Mouse (Mus musculus) MEL (cell line): ENCODE results near the gene Zfyve9. TPM values are rescaled to one million over a fixed set of nuclear protein-coding genes. Genes with fewer than 3 reads are reported as not detected.

Source experiments
- DNase-seq: peaks from one replicate; pipeline ENCODE4 v3.0.0; 2011; ENCODE audit warnings: low read depth, low spot score
- H3K27ac ChIP-seq: 2 replicates; pipeline ENCODE4 v1.5.1; 2012; ENCODE audit warnings: low read depth, mild to moderate bottlenecking, control low read depth, low read length, moderate library complexity; ENCODE audit not compliant: control insufficient read depth
- H3K27me3 ChIP-seq, 2 experiments: fragments of 150-350 bp in 1 of 2; sonication (generic) in 1 of 2; 2 replicates each; pipeline ENCODE4 v1.6.1; 2012; ENCODE audit warnings: low read length in 2 of 2, mild to moderate bottlenecking in 2 of 2, improper control_type of control experiment in 1 of 2, moderate library complexity in 1 of 2; ENCODE audit not compliant: insufficient read depth in 2 of 2, control insufficient read depth in 1 of 2
- H3K36me3 ChIP-seq, 2 experiments: 2 replicates each; pipeline ENCODE4 v1.6.1; 2012 to 2014; ENCODE audit warnings: low read length in 2 of 2, improper control_type of control experiment in 1 of 2, inconsistent platforms in 1 of 2, mild to moderate bottlenecking in 1 of 2; ENCODE audit not compliant: insufficient read depth in 2 of 2, control insufficient read depth in 1 of 2
- H3K4me1 ChIP-seq, 2 experiments: fragments of 150-350 bp in 1 of 2; sonication (generic) in 1 of 2; 2 replicates each; pipeline ENCODE4 v1.6.1; 2012; ENCODE audit warnings: low read length in 2 of 2, improper control_type of control experiment in 1 of 2, mild to moderate bottlenecking in 1 of 2; ENCODE audit not compliant: insufficient read depth in 2 of 2, control insufficient read depth in 1 of 2
- H3K4me3 ChIP-seq, 2 experiments: fragments of 150-350 bp in 1 of 2; sonication (generic) in 1 of 2; 2 replicates each; pipeline ENCODE4 v1.5.1; 2012; ENCODE audit warnings: low read depth in 2 of 2, low read length in 2 of 2, mild to moderate bottlenecking in 2 of 2, moderate library complexity in 2 of 2, control low read depth in 1 of 2, improper control_type of control experiment in 1 of 2; ENCODE audit not compliant: control insufficient read depth in 1 of 2, insufficient read depth in 1 of 2
- H3K79me2 ChIP-seq: 2 replicates; pipeline ENCODE4 v1.6.1; 2012; ENCODE audit warnings: mild to moderate bottlenecking, low read length, moderate library complexity; ENCODE audit not compliant: control insufficient read depth, poor library complexity, insufficient read depth
- H3K9ac ChIP-seq: 2 replicates; pipeline ENCODE4 v1.6.1; 2012; ENCODE audit warnings: low read depth, mild to moderate bottlenecking, control low read depth, low read length, moderate library complexity; ENCODE audit not compliant: control insufficient read depth, poor library complexity, severe bottlenecking
- H3K9me3 ChIP-seq: fragments of 150-350 bp; sonication (generic); replicated peaks from 2 replicates; pipeline ENCODE4 v1.6.1; 2012; ENCODE audit warnings: mild to moderate bottlenecking, low read length, improper control_type of control experiment, moderate library complexity; ENCODE audit not compliant: insufficient read depth
- BHLHE40 ChIP-seq: IDR thresholded peaks from 2 replicates; pipeline ENCODE4 v1.6.1; 2012; ENCODE audit warnings: low read depth, mild to moderate bottlenecking, inconsistent platforms, low read length, improper control_type of control experiment, borderline replicate concordance
- CHD2 ChIP-seq: IDR thresholded peaks from 2 replicates; pipeline ENCODE4 v1.6.1; 2011; ENCODE audit warnings: low read length, improper control_type of control experiment
- CTCF ChIP-seq, 3 experiments: IDR thresholded peaks in 2 of 3; conservative IDR thresholded peaks in 1 of 3; 2 replicates each; pipeline ENCODE4 v1.5.1; 2011 to 2012; ENCODE audit warnings: low read length in 3 of 3, low read depth in 2 of 3, mild to moderate bottlenecking in 2 of 3, improper control_type of control experiment in 1 of 3, inconsistent platforms in 1 of 3, mixed read lengths in 1 of 3, moderate library complexity in 1 of 3; ENCODE audit not compliant: control insufficient read depth in 1 of 3, insufficient read depth in 1 of 3, poor library complexity in 1 of 3, severe bottlenecking in 1 of 3
- EP300 ChIP-seq, 2 experiments: IDR thresholded peaks; 2 replicates each; pipeline ENCODE4 v1.6.1; 2011; ENCODE audit warnings: improper control_type of control experiment in 2 of 2, low read length in 2 of 2, low read depth in 1 of 2, mild to moderate bottlenecking in 1 of 2
- ETS1 ChIP-seq: IDR thresholded peaks from 2 replicates; pipeline ENCODE4 v1.6.1; 2012; ENCODE audit warnings: low read depth, mild to moderate bottlenecking, inconsistent platforms, low read length, improper control_type of control experiment, moderate library complexity
- GABPA ChIP-seq: IDR thresholded peaks from 2 replicates; pipeline ENCODE4 v1.6.1; 2012; ENCODE audit warnings: low read depth, mild to moderate bottlenecking, inconsistent platforms, low read length, improper control_type of control experiment, moderate library complexity
- GATA1 ChIP-seq: IDR thresholded peaks from 2 replicates; pipeline ENCODE4 v1.6.1; 2011; ENCODE audit warnings: low read depth, low read length, improper control_type of control experiment
- HCFC1 ChIP-seq: IDR thresholded peaks from 2 replicates; pipeline ENCODE4 v1.6.1; 2012; ENCODE audit warnings: low read depth, mild to moderate bottlenecking, inconsistent platforms, low read length, improper control_type of control experiment, moderate library complexity
- JUND ChIP-seq: IDR thresholded peaks from 2 replicates; pipeline ENCODE4 v1.6.1; 2011; ENCODE audit warnings: low read depth, mild to moderate bottlenecking, improper control_type of control experiment, low read length
- MAFK ChIP-seq: IDR thresholded peaks from 2 replicates; pipeline ENCODE4 v1.6.1; 2011; ENCODE audit warnings: low read depth, mild to moderate bottlenecking, low read length, improper control_type of control experiment, borderline replicate concordance
- MAX ChIP-seq: IDR thresholded peaks from 2 replicates; pipeline ENCODE4 v1.6.1; 2011; ENCODE audit warnings: low read length, improper control_type of control experiment
- MAZ ChIP-seq: IDR thresholded peaks from 2 replicates; pipeline ENCODE4 v1.6.1; 2012; ENCODE audit warnings: low read depth, mild to moderate bottlenecking, inconsistent platforms, low read length, improper control_type of control experiment
- MEF2A ChIP-seq: IDR thresholded peaks from 2 replicates; pipeline ENCODE4 v1.6.1; 2014; ENCODE audit warnings: low read depth, mild to moderate bottlenecking, inconsistent platforms, low read length, improper control_type of control experiment; ENCODE audit not compliant: poor library complexity, insufficient replicate concordance, severe bottlenecking; ENCODE audit errors: extremely low read depth
- MXI1 ChIP-seq: IDR thresholded peaks from 2 replicates; pipeline ENCODE4 v1.6.1; 2011; ENCODE audit warnings: mild to moderate bottlenecking, low read depth, low read length, improper control_type of control experiment
- MYB ChIP-seq: IDR thresholded peaks from 2 replicates; pipeline ENCODE4 v1.6.1; 2011; ENCODE audit warnings: mild to moderate bottlenecking, low read depth, low read length, improper control_type of control experiment
- NELFE ChIP-seq: IDR thresholded peaks from 2 replicates; pipeline ENCODE4 v1.6.1; 2011; ENCODE audit warnings: low read depth, low read length, improper control_type of control experiment
- NRF1 ChIP-seq: IDR thresholded peaks from 2 replicates; pipeline ENCODE4 v1.6.1; 2014; ENCODE audit warnings: low read depth, mild to moderate bottlenecking, inconsistent platforms, low read length, improper control_type of control experiment, moderate library complexity; ENCODE audit not compliant: poor library complexity, insufficient read depth, severe bottlenecking
- POLR2AphosphoS2 ChIP-seq: IDR thresholded peaks from 2 replicates; pipeline ENCODE4 v1.6.1; 2011; ENCODE audit warnings: low read length, improper control_type of control experiment
- RAD21 ChIP-seq: IDR thresholded peaks from 2 replicates; pipeline ENCODE4 v1.6.1; 2011; ENCODE audit warnings: mild to moderate bottlenecking, low read depth, low read length, improper control_type of control experiment
- RCOR1 ChIP-seq: IDR thresholded peaks from 2 replicates; pipeline ENCODE4 v1.6.1; 2012; ENCODE audit warnings: low read depth, mild to moderate bottlenecking, inconsistent platforms, low read length, improper control_type of control experiment
- TCF12 ChIP-seq: IDR thresholded peaks from 2 replicates; pipeline ENCODE4 v1.6.1; 2014; ENCODE audit warnings: low read depth, mild to moderate bottlenecking, inconsistent platforms, low read length, improper control_type of control experiment, moderate library complexity
- UBTF ChIP-seq: IDR thresholded peaks from 2 replicates; pipeline ENCODE4 v1.6.1; 2012; ENCODE audit warnings: low read depth, mild to moderate bottlenecking, inconsistent platforms, low read length, improper control_type of control experiment, moderate library complexity, borderline replicate concordance; ENCODE audit not compliant: insufficient read depth
- USF2 ChIP-seq, 2 experiments: IDR thresholded peaks; 2 replicates each; pipeline ENCODE4 v1.6.1; 2011 to 2012; ENCODE audit warnings: improper control_type of control experiment in 2 of 2, low read length in 2 of 2, borderline replicate concordance in 1 of 2, inconsistent platforms in 1 of 2, low read depth in 1 of 2, mild to moderate bottlenecking in 1 of 2; ENCODE audit not compliant: insufficient read depth in 1 of 2
- ZC3H11A ChIP-seq: IDR thresholded peaks from 2 replicates; pipeline ENCODE4 v1.6.1; 2012; ENCODE audit warnings: low read depth, mild to moderate bottlenecking, inconsistent platforms, low read length, improper control_type of control experiment
- ZMIZ1 ChIP-seq: IDR thresholded peaks from 2 replicates; pipeline ENCODE4 v1.6.1; 2012; ENCODE audit warnings: low read depth, mild to moderate bottlenecking, inconsistent platforms, low read length, improper control_type of control experiment, moderate library complexity
- ZNF384 ChIP-seq: IDR thresholded peaks from 2 replicates; pipeline ENCODE4 v1.6.1; 2012; ENCODE audit warnings: low read depth, mild to moderate bottlenecking, inconsistent platforms, low read length, improper control_type of control experiment
- polyA plus RNA-seq, 2 experiments: library from polyadenylated mRNA; stranded (reverse) in 1 of 2; unstranded in 1 of 2; fragments of >175 nt in 1 of 2; fragments of >200 nt in 1 of 2; gene quantifications; 2 replicates each; pipeline versions ENCODE4 v1.2.1 to v1.2.4; 2012; ENCODE audit warnings: low replicate concordance in 2 of 2, low read depth in 1 of 2; ENCODE audit not compliant: insufficient read length in 2 of 2, insufficient read depth in 1 of 2, missing spikeins in 1 of 2
- total RNA-seq: library from RNA; depleted of rRNA; stranded (reverse); fragments of 300-350 nt; gene quantifications from 2 replicates; pipeline ENCODE4 v1.2.3, GENCODE M21; 2012

Zfyve9 gene
- total and polyA plus RNA-seq, 3 experiments: 0.14 TPM; not detected in 2

- Histone ChIP-seq H3K27ac (no peak overlapping the region), H3K36me3 (no peaks in the 10 kb centered on the region), H3K9ac (no peak overlapping the region), H3K4me1 (no peaks in the 10 kb centered on the region), H3K79me2 (no peaks in the 10 kb centered on the region), H3K4me3 (no peak overlapping the region), H3K27me3 (peaks cover 11 to 30% of the 10 kb centered on the region in 2 experiments), H3K9me3 (no peaks in the 10 kb centered on the region)
- TF ChIP-seq MAZ: no peak
- TF ChIP-seq MAFK: no peak
- no peak for TF ChIP-seq ZNF384
- TF ChIP-seq RAD21: no peak
- TF ChIP-seq ZMIZ1: no peak
- no peak for TF ChIP-seq MEF2A
- TF ChIP-seq GABPA: no peak
- no peak for TF ChIP-seq MYB
- TF ChIP-seq USF2 (IDR thresholded peaks at IDR 0.05; ENCODE audit: borderline replicate concordance in 1 of 2, insufficient read depth in 1 of 2, low read depth in 1 of 2, low read length in 2 of 2): no peak
- no peak for TF ChIP-seq MAX
- no peak for TF ChIP-seq GATA1
- no peak for DNase-seq
Observed at GRCm38 (mm10) chr4:108768527-108768926, 12.1 kb downstream of the Zfyve9 start.

GRCm38 (mm10) chr4:108759583-108759982 is 21.0 kb downstream of the Zfyve9 start:
- H3K79me2 ChIP-seq: no peaks in the 10 kb centered on the region
- DNase-seq: no peak
- H3K4me3 ChIP-seq: no peak overlapping the region
- no peak for TF ChIP-seq ETS1
- no peak for TF ChIP-seq RCOR1
- TF ChIP-seq GATA1: no peak
- no peak for TF ChIP-seq MXI1
- TF ChIP-seq UBTF: no peak
- no peak for TF ChIP-seq ZC3H11A
- TF ChIP-seq JUND: no peak
- TF ChIP-seq NELFE: no peak
- no peak for TF ChIP-seq POLR2AphosphoS2
- no peak for TF ChIP-seq CTCF (IDR thresholded peaks at IDR 0.05 in 2 of 3, conservative IDR thresholded peaks at IDR 0.05 in 1 of 3; ENCODE audit: control insufficient read depth in 1 of 3, insufficient read depth in 1 of 3, low read depth in 2 of 3, low read length in 3 of 3, poor library complexity in 1 of 3, severe bottlenecking in 1 of 3)
- TF ChIP-seq NRF1: no peak
- TF ChIP-seq BHLHE40: no peak
- TF ChIP-seq MYB: no peak
- TF ChIP-seq TCF12: no peak
- TF ChIP-seq EP300 (IDR thresholded peaks at IDR 0.05; ENCODE audit: low read depth in 1 of 2, low read length in 2 of 2): no peak
- no peak for TF ChIP-seq CHD2
- TF ChIP-seq HCFC1: no peak
- TF ChIP-seq GABPA: no peak
- no peak for TF ChIP-seq USF2 (IDR thresholded peaks at IDR 0.05; ENCODE audit: borderline replicate concordance in 1 of 2, insufficient read depth in 1 of 2, low read depth in 1 of 2, low read length in 2 of 2)
- H3K27me3 ChIP-seq: peaks cover 2 to 8% of the 10 kb centered on the region in 2 experiments; a peak in 3 of 4 replicates
- H3K9ac ChIP-seq: no peak overlapping the region
- H3K27ac ChIP-seq: no peak overlapping the region
- no peaks in the 10 kb centered on the region for H3K9me3 ChIP-seq
- no peaks in the 10 kb centered on the region for H3K36me3 ChIP-seq
- H3K4me1 ChIP-seq: no peaks in the 10 kb centered on the region
